Mouse (Mus musculus): ENCODE measurements around the gene Ptpn1. TPM values are rescaled to one million over a fixed set of nuclear protein-coding genes. Genes with fewer than 3 reads are reported as not detected.

Ptpn1 gene
- polyA plus RNA-seq, 1 experiment from 2014 or later = 22.4 TPM

GRCm38 (mm10) chr2:168010893-168011292 lies 79.0 kb downstream of the Ptpn1 start:
- no peaks in the 10 kb centered on the region for H3K27me3 ChIP-seq (ENCODE audit: control insufficient read depth, insufficient read depth, low read depth, low read length)
- no peaks in the 10 kb centered on the region for H3K9me3 ChIP-seq (replicated peaks; ENCODE audit: control insufficient read depth, low read length)
- H3K27ac ChIP-seq (ENCODE audit: low read length) = no peak overlapping the region
- no peak overlapping the region for H3K9ac ChIP-seq (ENCODE audit: low read depth, low read length)
- peaks cover 7% of the 10 kb centered on the region for H3K4me1 ChIP-seq (ENCODE audit: control insufficient read depth, low read depth, low read length)
- no peaks in the 10 kb centered on the region for H3K36me3 ChIP-seq (ENCODE audit: control insufficient read depth, insufficient read depth)
- no peak overlapping the region for H3K4me2 ChIP-seq (ENCODE audit: low read depth, low read length)
- H3K4me3 ChIP-seq (ENCODE audit: low read depth, low read length) = no peak overlapping the region
- WGBS (ENCODE audit: insufficient replicate concordance) = 24% methylated on average over 11 of the region's 11 CpGs
- ATAC-seq (ENCODE audit: low read depth) = no peak

GRCm38 (mm10) chr2:168016951-168017391 lies 85.1 kb downstream of the Ptpn1 start:
- no peaks in the 10 kb centered on the region for H3K27me3 ChIP-seq (ENCODE audit: control insufficient read depth, insufficient read depth, low read depth, low read length)
- H3K4me1 ChIP-seq (ENCODE audit: control insufficient read depth, low read depth, low read length) = peaks cover 5% of the 10 kb centered on the region; the same call in 1 of the 2 replicates
- H3K4me2 ChIP-seq (ENCODE audit: low read depth, low read length) = no peak overlapping the region
- no peaks in the 10 kb centered on the region for H3K9me3 ChIP-seq (replicated peaks; ENCODE audit: control insufficient read depth, low read length)
- no peak for ATAC-seq (ENCODE audit: low read depth)
- whole genome bisulfite sequencing (ENCODE audit: insufficient replicate concordance) = 18% methylated on average over 5 of the region's 5 CpGs
- no peak overlapping the region for H3K27ac ChIP-seq (ENCODE audit: low read length)
- H3K9ac ChIP-seq (ENCODE audit: low read depth, low read length) = no peak overlapping the region
- H3K36me3 ChIP-seq (ENCODE audit: control insufficient read depth, insufficient read depth) = no peaks in the 10 kb centered on the region
- no peak overlapping the region for H3K4me3 ChIP-seq (ENCODE audit: low read depth, low read length)

- ATAC-seq (ENCODE audit: low read depth) = no peak
- 72% methylated on average over 9 of the region's 9 CpGs for WGBS (ENCODE audit: insufficient replicate concordance)
- Histone ChIP-seq H3K4me3 (ENCODE audit: low read depth, low read length) (no peak overlapping the region), H3K4me1 (ENCODE audit: control insufficient read depth, low read depth, low read length) (peaks cover 5% of the 10 kb centered on the region; the same call in 1 of the 2 replicates), H3K36me3 (ENCODE audit: control insufficient read depth, insufficient read depth) (no peaks in the 10 kb centered on the region), H3K27ac (ENCODE audit: low read length) (no peak overlapping the region), H3K9ac (ENCODE audit: low read depth, low read length) (no peak overlapping the region), H3K9me3 (replicated peaks; ENCODE audit: control insufficient read depth, low read length) (no peaks in the 10 kb centered on the region), H3K4me2 (ENCODE audit: low read depth, low read length) (no peak overlapping the region), H3K27me3 (ENCODE audit: control insufficient read depth, insufficient read depth, low read depth, low read length) (no peaks in the 10 kb centered on the region)
Measured at GRCm38 (mm10) chr2:168019201-168019715, 87.4 kb downstream of the Ptpn1 start.

- H3K27me3 ChIP-seq (ENCODE audit: control insufficient read depth, insufficient read depth, low read depth, low read length) = no peaks in the 10 kb centered on the region
- H3K27ac ChIP-seq (ENCODE audit: low read length) = no peak overlapping the region
- no peak overlapping the region for H3K4me2 ChIP-seq (ENCODE audit: low read depth, low read length)
- WGBS (ENCODE audit: insufficient replicate concordance) = 11% methylated on average over 3 of the region's 3 CpGs
- H3K9ac ChIP-seq (ENCODE audit: low read depth, low read length) = no peak overlapping the region
- ATAC-seq (ENCODE audit: low read depth) = no peak
- H3K9me3 ChIP-seq (replicated peaks; ENCODE audit: control insufficient read depth, low read length) = peaks cover 5% of the 10 kb centered on the region
- H3K36me3 ChIP-seq (ENCODE audit: control insufficient read depth, insufficient read depth) = no peaks in the 10 kb centered on the region
- H3K4me1 ChIP-seq (ENCODE audit: control insufficient read depth, low read depth, low read length) = no peaks in the 10 kb centered on the region; the same call in 1 of the 2 replicates
- H3K4me3 ChIP-seq (ENCODE audit: low read depth, low read length) = no peak overlapping the region
Measured at GRCm38 (mm10) chr2:168023763-168024402, 92.0 kb downstream of the Ptpn1 start.

- ATAC-seq (ENCODE audit: low read depth) = no peak
- 63% methylated on average over 12 of the region's 12 CpGs for WGBS (ENCODE audit: insufficient replicate concordance)
- H3K36me3 ChIP-seq (ENCODE audit: control insufficient read depth, insufficient read depth) = no peaks in the 10 kb centered on the region
- no peaks in the 10 kb centered on the region; the same call in 1 of the 2 replicates for H3K4me1 ChIP-seq (ENCODE audit: control insufficient read depth, low read depth, low read length)
- no peaks in the 10 kb centered on the region for H3K27me3 ChIP-seq (ENCODE audit: control insufficient read depth, insufficient read depth, low read depth, low read length)
- no peak overlapping the region for H3K27ac ChIP-seq (ENCODE audit: low read length)
- no peak overlapping the region for H3K4me3 ChIP-seq (ENCODE audit: low read depth, low read length)
- H3K9ac ChIP-seq (ENCODE audit: low read depth, low read length) = no peak overlapping the region
- peaks cover 5% of the 10 kb centered on the region for H3K9me3 ChIP-seq (replicated peaks; ENCODE audit: control insufficient read depth, low read length)
- H3K4me2 ChIP-seq (ENCODE audit: low read depth, low read length) = no peak overlapping the region
Measured at GRCm38 (mm10) chr2:168025174-168025573, 93.3 kb downstream of the Ptpn1 start.

GRCm38 (mm10) chr2:168025882-168026281 lies 94.0 kb downstream of the Ptpn1 start:
- Histone ChIP-seq H3K27me3 (ENCODE audit: control insufficient read depth, insufficient read depth, low read depth, low read length) (no peaks in the 10 kb centered on the region), H3K9ac (ENCODE audit: low read depth, low read length) (no peak overlapping the region), H3K4me3 (ENCODE audit: low read depth, low read length) (no peak overlapping the region), H3K4me2 (ENCODE audit: low read depth, low read length) (no peak overlapping the region), H3K4me1 (ENCODE audit: control insufficient read depth, low read depth, low read length) (no peaks in the 10 kb centered on the region; the same call in 1 of the 2 replicates), H3K36me3 (ENCODE audit: control insufficient read depth, insufficient read depth) (no peaks in the 10 kb centered on the region), H3K9me3 (replicated peaks; ENCODE audit: control insufficient read depth, low read length) (peaks cover 5% of the 10 kb centered on the region), H3K27ac (ENCODE audit: low read length) (no peak overlapping the region)
- ATAC-seq (ENCODE audit: low read depth) = no peak
- WGBS (ENCODE audit: insufficient replicate concordance) = 71% methylated on average over 8 of the region's 8 CpGs

GRCm38 (mm10) chr2:168026467-168026866 lies 94.6 kb downstream of the Ptpn1 start:
- ATAC-seq (ENCODE audit: low read depth) = no peak
- peaks cover 5% of the 10 kb centered on the region for H3K9me3 ChIP-seq (replicated peaks; ENCODE audit: control insufficient read depth, low read length)
- H3K4me2 ChIP-seq (ENCODE audit: low read depth, low read length) = no peak overlapping the region
- no peaks in the 10 kb centered on the region; the same call in 1 of the 2 replicates for H3K4me1 ChIP-seq (ENCODE audit: control insufficient read depth, low read depth, low read length)
- H3K9ac ChIP-seq (ENCODE audit: low read depth, low read length) = no peak overlapping the region
- H3K27me3 ChIP-seq (ENCODE audit: control insufficient read depth, insufficient read depth, low read depth, low read length) = no peaks in the 10 kb centered on the region
- no peaks in the 10 kb centered on the region for H3K36me3 ChIP-seq (ENCODE audit: control insufficient read depth, insufficient read depth)
- no peak overlapping the region for H3K4me3 ChIP-seq (ENCODE audit: low read depth, low read length)
- H3K27ac ChIP-seq (ENCODE audit: low read length) = no peak overlapping the region
- WGBS (ENCODE audit: insufficient replicate concordance) = 14% methylated on average over 3 of the region's 3 CpGs

- H3K4me3 ChIP-seq (ENCODE audit: low read depth, low read length) = no peak overlapping the region
- no peak overlapping the region for H3K9ac ChIP-seq (ENCODE audit: low read depth, low read length)
- no peak overlapping the region for H3K4me2 ChIP-seq (ENCODE audit: low read depth, low read length)
- H3K27me3 ChIP-seq (ENCODE audit: control insufficient read depth, insufficient read depth, low read depth, low read length) = no peaks in the 10 kb centered on the region
- 75% methylated on average over 3 of the region's 3 CpGs for WGBS (ENCODE audit: insufficient replicate concordance)
- no peaks in the 10 kb centered on the region; the same call in 1 of the 2 replicates for H3K4me1 ChIP-seq (ENCODE audit: control insufficient read depth, low read depth, low read length)
- H3K36me3 ChIP-seq (ENCODE audit: control insufficient read depth, insufficient read depth) = no peaks in the 10 kb centered on the region
- ATAC-seq (ENCODE audit: low read depth) = no peak
- H3K27ac ChIP-seq (ENCODE audit: low read length) = no peak overlapping the region
- H3K9me3 ChIP-seq (replicated peaks; ENCODE audit: control insufficient read depth, low read length) = peaks cover 5% of the 10 kb centered on the region
Measured at GRCm38 (mm10) chr2:168028376-168028775, 96.5 kb downstream of the Ptpn1 start.
